Mouse (Mus musculus) neural tube, embryonic 13.5 days (tissue): ENCODE measurements around the gene Dync2li1. TPM values are rescaled to one million over a fixed set of nuclear protein-coding genes. Genes with fewer than 3 reads are reported as not detected.

Experiments
- ATAC-seq: fragments of 200-750 bp; cut with Nextera tagmentation; 2 replicates; pipeline ENCODE4 v1.8.0; 2017; ENCODE audit warnings: low read depth, mild to moderate bottlenecking, moderate TSS enrichment, moderate library complexity
- H3K27ac ChIP-seq: fragments of 300-500 bp; sonication (generic); replicated peaks from 2 replicates; pipeline ENCODE4 v1.5.1; 2015; ENCODE audit warnings: moderate library complexity, mild to moderate bottlenecking, inconsistent platforms
- H3K27me3 ChIP-seq: fragments of 300-500 bp; sonication (generic); 2 replicates; pipeline ENCODE4 v1.6.1; 2015; ENCODE audit warnings: mild to moderate bottlenecking, inconsistent platforms
- H3K36me3 ChIP-seq: fragments of 300-500 bp; sonication (generic); 2 replicates; pipeline ENCODE4 v1.6.1; 2015; ENCODE audit warnings: mild to moderate bottlenecking, inconsistent platforms
- H3K4me1 ChIP-seq: fragments of 300-500 bp; sonication (generic); replicated peaks from 2 replicates; pipeline ENCODE4 v1.6.1; 2015; ENCODE audit warnings: inconsistent platforms
- H3K4me2 ChIP-seq: fragments of 300-500 bp; sonication (generic); 2 replicates; pipeline ENCODE4 v1.6.1; 2015; ENCODE audit warnings: inconsistent platforms, mild to moderate bottlenecking, moderate library complexity
- H3K4me3 ChIP-seq: fragments of 300-500 bp; sonication (generic); 2 replicates; pipeline ENCODE4 v1.5.1; 2015; ENCODE audit warnings: mild to moderate bottlenecking, inconsistent platforms
- H3K9ac ChIP-seq: fragments of 300-500 bp; sonication (generic); 2 replicates; pipeline ENCODE4 v1.6.1; 2015; ENCODE audit warnings: moderate library complexity, mild to moderate bottlenecking, inconsistent platforms
- H3K9me3 ChIP-seq: fragments of 300-500 bp; sonication (generic); 2 replicates; pipeline ENCODE4 v1.6.1; 2016; ENCODE audit warnings: inconsistent platforms
- WGBS: fragments of 180-500 bp; shearing (Covaris S2); methylation state at CpG from one replicate; pipeline ENCODE4 v1.1.7; 2015; 5-methylcytosine and 5-hydroxymethylcytosine counted together
- polyA plus RNA-seq: library from polyadenylated mRNA; unstranded; fragments of >200 nt; fragmentation: Nextera tagmentation; extraction: Ambion mirVana; gene quantifications from 2 replicates; pipeline ENCODE4 v1.2.1, GENCODE M21; 2015

Dync2li1 gene
- polyA plus RNA-seq, 1 experiment from 2014 or later: 30.6 TPM

DNA sequence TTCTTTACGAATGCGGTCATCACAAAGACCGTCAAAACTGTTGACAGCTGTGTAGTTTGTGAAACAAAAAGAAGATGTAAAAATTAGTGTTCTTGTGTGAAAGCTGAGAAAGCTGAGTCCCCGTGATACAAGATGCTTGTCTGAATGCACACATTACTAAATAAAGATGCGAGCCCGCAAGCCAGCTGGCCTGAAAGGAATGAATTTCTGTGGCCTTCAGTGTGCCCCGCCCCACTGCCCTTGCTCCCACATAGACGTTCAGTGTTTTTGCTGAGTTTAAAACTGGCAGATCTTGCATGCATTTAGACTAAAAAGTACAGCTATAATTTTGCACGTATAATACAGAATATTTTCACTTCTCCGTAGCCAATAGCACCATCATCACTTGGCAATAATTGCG is 10.5 kb upstream of the Dync2li1 start:
- Histone ChIP-seq H3K9ac (no peak overlapping the region), H3K27ac (no peak overlapping the region), H3K27me3 (no peaks in the 10 kb centered on the region), H3K4me1 (peaks cover 4% of the 10 kb centered on the region; the same call in 1 of the 2 replicates), H3K4me2 (no peak overlapping the region), H3K4me3 (no peak overlapping the region), H3K36me3 (no peaks in the 10 kb centered on the region), H3K9me3 (no peaks in the 10 kb centered on the region)
- 88% methylated on average over 11 of the region's 11 CpGs for WGBS
- ATAC-seq: no peak

DNA sequence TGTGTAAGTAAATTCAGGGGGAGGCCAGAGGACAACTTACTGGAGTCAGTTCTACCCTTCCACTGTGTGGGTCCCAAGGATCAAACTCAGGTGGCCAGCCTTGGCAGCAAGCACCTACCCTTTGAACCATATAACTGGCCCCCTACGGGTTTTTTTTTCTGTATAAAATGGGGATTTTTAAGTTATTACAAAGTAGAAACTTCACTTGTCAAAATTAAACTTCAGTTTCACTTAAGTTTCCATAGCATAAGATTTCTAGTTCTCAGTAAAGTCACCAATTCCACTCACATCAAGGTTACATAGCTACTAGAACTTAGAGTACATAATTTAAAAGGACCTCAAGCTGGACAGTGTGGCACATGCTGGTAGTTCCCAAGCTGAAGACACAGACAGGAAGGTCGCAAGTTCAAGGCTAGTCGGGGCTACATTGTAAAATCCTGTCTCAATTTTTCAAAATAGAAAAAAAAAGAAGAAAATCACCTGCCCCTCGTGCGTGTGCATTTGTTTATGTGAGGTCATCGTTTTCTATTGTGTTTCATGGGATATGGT is 9.7 kb upstream of the Dync2li1 start:
- WGBS: 85% methylated on average over 6 of the region's 6 CpGs

DNA sequence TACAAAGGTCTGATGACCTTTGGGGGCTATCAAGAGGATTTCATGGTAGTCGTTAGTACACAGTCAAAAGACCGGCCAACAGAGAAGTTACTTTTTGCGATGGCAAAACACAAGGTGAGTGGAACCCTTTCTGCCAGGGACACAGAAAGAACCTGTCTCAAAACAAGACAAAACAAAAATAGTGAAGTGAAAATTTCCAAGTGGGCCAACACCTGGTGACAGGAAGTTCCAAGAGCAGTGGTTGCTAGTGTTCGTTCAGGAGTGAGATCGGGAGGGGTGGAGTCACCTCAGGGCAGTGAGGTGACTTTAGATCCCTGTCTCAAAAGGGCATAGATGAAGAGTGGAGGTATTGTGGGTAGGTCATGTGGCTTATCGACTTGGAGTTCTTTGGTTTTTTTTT is 8.3 kb upstream of the Dync2li1 start:
- no peak for ATAC-seq
- no peaks in the 10 kb centered on the region for H3K27me3 ChIP-seq
- no peaks in the 10 kb centered on the region for H3K4me1 ChIP-seq
- H3K9me3 ChIP-seq: no peaks in the 10 kb centered on the region
- H3K36me3 ChIP-seq: no peaks in the 10 kb centered on the region
- H3K4me2 ChIP-seq: no peak overlapping the region
- WGBS: 92% methylated on average over 6 of the region's 6 CpGs
- no peak overlapping the region for H3K27ac ChIP-seq
- H3K9ac ChIP-seq: no peak overlapping the region
- no peak overlapping the region for H3K4me3 ChIP-seq

More for the DNA sequence above, 9.7 kb upstream of the Dync2li1 start:
- no peak overlapping the region for H3K9ac ChIP-seq
- H3K4me1 ChIP-seq: peaks cover 4% of the 10 kb centered on the region; the same call in 1 of the 2 replicates
- H3K4me2 ChIP-seq: no peak overlapping the region
- H3K36me3 ChIP-seq: no peaks in the 10 kb centered on the region
- no peak for ATAC-seq
- H3K27me3 ChIP-seq: no peaks in the 10 kb centered on the region
- H3K27ac ChIP-seq: no peak overlapping the region
- no peaks in the 10 kb centered on the region for H3K9me3 ChIP-seq
- no peak overlapping the region for H3K4me3 ChIP-seq

DNA sequence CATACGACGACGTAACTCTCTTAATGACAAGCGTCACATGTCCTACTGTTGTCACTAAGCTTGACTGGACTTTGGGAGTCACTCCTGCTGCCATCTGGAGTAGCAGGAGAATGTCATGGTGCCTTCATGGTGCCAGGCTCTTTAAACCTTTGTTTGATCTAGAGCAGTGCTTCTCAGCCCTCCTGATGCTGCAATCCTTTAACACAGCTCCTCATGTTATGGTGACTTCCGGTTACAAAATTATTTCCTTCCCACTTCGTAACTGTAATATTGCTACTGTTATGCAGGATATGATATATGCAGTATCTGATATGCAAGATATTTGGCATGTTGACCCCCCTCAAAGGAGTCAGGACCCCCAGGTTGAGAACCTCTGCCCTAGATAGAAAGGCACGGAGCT is 7.2 kb upstream of the Dync2li1 start:
- 88% methylated on average over 7 of the region's 7 CpGs for WGBS
- Histone ChIP-seq H3K4me3 (no peak overlapping the region), H3K36me3 (no peaks in the 10 kb centered on the region), H3K9me3 (no peaks in the 10 kb centered on the region), H3K4me1 (no peaks in the 10 kb centered on the region), H3K27ac (no peak overlapping the region), H3K27me3 (no peaks in the 10 kb centered on the region), H3K4me2 (no peak overlapping the region), H3K9ac (no peak overlapping the region)
- ATAC-seq: no peak

DNA sequence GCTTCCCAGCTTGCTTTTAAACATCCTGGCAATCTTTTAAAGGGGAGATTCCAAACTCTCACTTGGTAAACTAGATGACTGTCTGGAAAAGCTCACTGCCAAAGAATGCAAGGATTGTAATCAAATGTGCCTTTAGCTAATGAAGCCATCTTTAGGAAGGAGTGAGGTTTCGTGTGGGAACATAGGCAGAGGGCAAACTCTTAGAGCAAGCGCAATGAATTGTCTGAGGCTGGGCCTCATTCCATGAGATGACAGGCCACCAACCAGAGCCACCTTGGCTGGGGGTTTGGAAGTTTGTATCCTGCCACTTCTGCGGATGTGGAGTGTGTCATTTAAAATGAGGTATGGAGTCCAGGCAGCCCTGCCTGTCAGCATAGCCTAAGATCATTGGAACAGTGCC is 6.2 kb upstream of the Dync2li1 start:
- 89% methylated on average over 3 of the region's 3 CpGs for WGBS
- no peak overlapping the region for H3K4me2 ChIP-seq
- H3K9me3 ChIP-seq: no peaks in the 10 kb centered on the region

DNA sequence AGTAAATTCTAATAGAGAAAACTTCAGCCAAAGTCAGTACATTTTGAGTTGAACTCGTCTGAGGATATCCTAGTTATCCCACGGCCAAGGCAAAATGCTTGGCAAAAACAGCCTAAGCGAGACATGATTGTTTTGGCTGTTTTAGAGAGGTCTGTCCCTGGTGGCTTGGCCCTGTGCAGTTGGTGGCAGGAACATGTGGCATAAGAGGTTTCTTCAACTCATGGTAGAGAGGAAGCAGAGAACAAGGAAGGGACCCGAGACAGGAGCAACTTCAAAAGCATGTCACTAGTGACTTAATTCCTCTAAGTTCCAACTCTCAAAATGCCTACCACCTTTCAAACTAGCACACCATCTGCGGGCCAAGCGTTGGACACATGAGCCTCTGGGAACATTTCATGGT is 5.7 kb upstream of the Dync2li1 start:
- H3K27me3 ChIP-seq: no peaks in the 10 kb centered on the region
- H3K4me3 ChIP-seq: no peak overlapping the region
- no peak overlapping the region for H3K9ac ChIP-seq
- ATAC-seq: no peak
- no peaks in the 10 kb centered on the region for H3K4me1 ChIP-seq
- WGBS: 89% methylated on average over 6 of the region's 6 CpGs
- H3K27ac ChIP-seq: no peak overlapping the region
- H3K36me3 ChIP-seq: no peaks in the 10 kb centered on the region
- H3K4me2 ChIP-seq: no peak overlapping the region
- no peaks in the 10 kb centered on the region for H3K9me3 ChIP-seq

More for the DNA sequence above, 6.2 kb upstream of the Dync2li1 start:
- H3K4me3 ChIP-seq: no peak overlapping the region
- no peak overlapping the region for H3K27ac ChIP-seq
- H3K36me3 ChIP-seq: no peaks in the 10 kb centered on the region
- no peaks in the 10 kb centered on the region for H3K4me1 ChIP-seq
- no peaks in the 10 kb centered on the region for H3K27me3 ChIP-seq
- no peak for ATAC-seq
- H3K9ac ChIP-seq: no peak overlapping the region

DNA sequence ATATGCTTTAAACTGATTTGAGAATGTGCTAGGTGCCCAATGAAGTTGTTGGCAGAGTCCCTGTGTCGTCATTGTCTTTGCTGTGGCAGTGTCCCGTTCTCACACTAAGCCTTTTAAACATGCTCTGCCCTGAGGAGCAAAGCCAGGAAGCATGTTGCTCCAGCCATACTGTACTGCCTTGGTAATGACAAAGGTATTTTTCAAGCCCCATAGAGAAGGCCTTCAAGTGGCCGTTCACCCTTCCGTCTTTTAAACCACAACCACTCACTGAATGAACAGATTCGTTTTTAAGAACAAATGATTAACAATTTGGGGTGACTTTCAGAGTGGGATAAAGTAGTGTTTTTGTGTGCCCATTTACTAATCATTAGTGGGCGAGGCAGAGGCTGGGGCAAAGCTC is 5.1 kb upstream of the Dync2li1 start:
- Histone ChIP-seq H3K9ac (no peak overlapping the region), H3K36me3 (no peaks in the 10 kb centered on the region), H3K27me3 (no peaks in the 10 kb centered on the region), H3K4me2 (no peak overlapping the region), H3K9me3 (no peaks in the 10 kb centered on the region), H3K27ac (no peak overlapping the region), H3K4me1 (no peaks in the 10 kb centered on the region), H3K4me3 (no peak overlapping the region)
- ATAC-seq: no peak
- WGBS: 81% methylated on average over 6 of the region's 6 CpGs

DNA sequence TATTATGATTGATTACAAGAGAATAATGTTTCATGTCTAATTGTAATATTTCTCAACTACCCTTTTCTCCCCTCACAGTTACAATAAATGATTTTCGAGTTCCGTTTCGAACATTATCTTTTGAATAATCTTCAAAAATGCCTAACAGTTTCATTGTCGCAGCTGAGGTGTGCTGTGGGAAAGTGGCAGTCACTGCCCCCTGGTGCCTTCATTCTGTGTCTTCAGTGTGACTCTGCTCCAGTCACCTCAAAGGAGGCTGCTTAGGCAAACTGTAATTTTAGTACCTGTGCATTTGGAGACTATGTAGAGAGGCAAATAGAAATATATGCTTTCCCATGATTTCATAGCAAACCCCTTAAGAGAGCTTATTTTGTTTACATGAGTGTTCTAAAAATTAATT is 4.3 kb upstream of the Dync2li1 start:
- Histone ChIP-seq H3K36me3 (no peaks in the 10 kb centered on the region), H3K4me2 (no peak overlapping the region), H3K27me3 (no peaks in the 10 kb centered on the region), H3K27ac (no peak overlapping the region), H3K9me3 (no peaks in the 10 kb centered on the region), H3K9ac (no peak overlapping the region), H3K4me1 (peaks cover 4% of the 10 kb centered on the region), H3K4me3 (no peak overlapping the region)
- 87% methylated on average over 4 of the region's 4 CpGs for WGBS
- ATAC-seq: no peak

DNA sequence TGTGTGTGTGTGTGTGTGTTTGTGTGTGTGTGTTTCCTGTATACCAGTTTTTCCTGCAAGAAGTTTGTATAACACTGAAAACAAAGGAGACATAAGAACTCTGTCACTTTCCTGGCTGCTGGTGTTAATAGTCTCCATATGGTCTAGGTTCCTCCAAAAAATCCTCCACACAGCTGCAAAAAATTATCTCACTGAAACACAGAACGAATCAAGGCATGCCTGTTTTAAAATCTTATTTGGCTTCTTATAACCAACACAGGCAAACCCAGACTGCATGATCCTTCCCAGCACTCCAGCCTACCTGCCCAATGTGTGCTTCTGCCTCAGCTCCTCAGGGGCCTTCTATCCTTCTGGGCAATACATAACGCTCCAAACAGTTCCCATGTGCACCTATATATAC is 3.4 kb upstream of the Dync2li1 start:
- H3K4me3 ChIP-seq: no peak overlapping the region
- WGBS: 74% methylated on average over 2 of the region's 2 CpGs
- no peaks in the 10 kb centered on the region for H3K9me3 ChIP-seq

DNA sequence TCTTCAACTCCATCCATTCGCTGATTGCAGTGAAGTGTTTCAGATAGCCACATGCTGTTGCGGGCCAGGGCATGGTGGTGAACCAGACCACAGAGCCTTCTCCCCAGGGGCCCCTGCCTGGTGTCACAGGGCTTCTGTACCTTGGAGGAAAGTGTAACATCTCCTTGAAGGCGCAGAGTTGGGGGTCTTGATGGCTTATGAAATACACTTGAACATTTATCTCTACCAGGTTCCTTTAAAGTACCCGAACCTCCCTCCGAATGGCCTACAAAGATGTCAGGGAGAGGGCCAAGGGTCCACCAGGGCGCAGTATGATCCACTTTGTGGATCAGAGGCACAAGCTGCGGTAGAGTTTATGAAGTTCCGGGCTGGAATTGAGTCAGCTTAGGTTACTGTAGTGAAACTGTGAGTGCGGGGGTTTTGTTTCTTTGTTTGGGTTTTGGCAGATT is 585 bp downstream of the Dync2li1 start:
- Histone ChIP-seq H3K9me3 (no peaks in the 10 kb centered on the region), H3K27me3 (no peaks in the 10 kb centered on the region), H3K4me1 (peaks cover 7% of the 10 kb centered on the region), H3K4me3 (peak overlapping the region; percentile 63), H3K9ac (peak overlapping the region; percentile 78), H3K27ac (no peak overlapping the region; the same call in 1 of the 2 replicates), H3K36me3 (no peaks in the 10 kb centered on the region), H3K4me2 (peak overlapping the region; percentile 64)
- WGBS: 37% methylated on average over 9 of the region's 9 CpGs
- ATAC-seq: peak; percentile 82

More for the DNA sequence above, 3.4 kb upstream of the Dync2li1 start:
- no peak overlapping the region for H3K27ac ChIP-seq
- no peak for ATAC-seq
- H3K4me2 ChIP-seq: no peak overlapping the region
- H3K4me1 ChIP-seq: peaks cover 7% of the 10 kb centered on the region
- H3K36me3 ChIP-seq: no peaks in the 10 kb centered on the region
- H3K27me3 ChIP-seq: no peaks in the 10 kb centered on the region
- no peak overlapping the region for H3K9ac ChIP-seq

DNA sequence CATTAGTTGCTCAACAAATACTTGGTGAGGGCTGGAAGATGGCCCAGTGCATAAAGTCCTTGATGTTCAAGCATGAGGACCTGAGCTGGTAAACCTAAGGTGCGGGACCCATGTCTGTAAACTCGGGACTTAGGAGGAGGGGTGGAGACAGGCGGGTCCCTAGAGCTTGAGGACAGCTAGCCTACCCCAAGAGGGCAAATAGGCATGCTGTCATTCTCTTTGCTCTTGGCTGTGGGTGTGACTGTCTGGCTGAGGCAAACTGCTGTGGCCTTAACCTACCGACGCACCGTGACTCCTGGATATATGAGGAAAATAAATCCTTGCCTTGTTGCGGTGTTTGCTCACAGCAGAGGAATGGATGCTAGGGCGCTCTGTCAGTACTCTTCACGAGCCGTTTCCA is 1.4 kb downstream of the Dync2li1 start:
- 85% methylated on average over 10 of the region's 10 CpGs for WGBS
- Histone ChIP-seq H3K27me3 (no peaks in the 10 kb centered on the region), H3K36me3 (no peaks in the 10 kb centered on the region), H3K9ac (no peak overlapping the region), H3K4me2 (no peak overlapping the region), H3K4me3 (no peak overlapping the region), H3K4me1 (peaks cover 7% of the 10 kb centered on the region), H3K9me3 (no peaks in the 10 kb centered on the region), H3K27ac (no peak overlapping the region)
- ATAC-seq: no peak

DNA sequence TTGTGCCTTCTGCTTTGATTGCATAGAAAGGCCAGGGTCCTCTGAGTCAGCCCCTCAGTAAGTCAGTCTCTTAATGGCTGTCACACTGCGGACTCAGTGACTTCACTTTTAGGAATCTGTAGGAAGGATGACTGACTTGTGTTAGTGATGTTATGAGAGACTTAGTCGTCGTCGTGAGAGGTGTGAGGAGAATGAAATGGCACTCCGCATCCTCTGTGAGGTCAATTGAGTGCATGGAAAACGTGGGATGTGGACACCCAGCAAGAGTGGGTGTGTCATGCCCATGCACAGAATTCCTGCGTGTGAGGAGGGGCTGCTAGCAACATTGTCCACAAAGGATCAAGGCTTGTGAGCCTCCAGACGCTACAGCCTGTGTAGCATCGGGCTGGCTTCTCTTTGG is 2.3 kb downstream of the Dync2li1 start:
- Histone ChIP-seq H3K4me3 (no peak overlapping the region), H3K9ac (no peak overlapping the region), H3K4me2 (no peak overlapping the region), H3K27me3 (no peaks in the 10 kb centered on the region), H3K36me3 (no peaks in the 10 kb centered on the region), H3K9me3 (no peaks in the 10 kb centered on the region), H3K4me1 (peaks cover 7% of the 10 kb centered on the region), H3K27ac (no peak overlapping the region)
- 86% methylated on average over 9 of the region's 9 CpGs for WGBS
- no peak for ATAC-seq

DNA sequence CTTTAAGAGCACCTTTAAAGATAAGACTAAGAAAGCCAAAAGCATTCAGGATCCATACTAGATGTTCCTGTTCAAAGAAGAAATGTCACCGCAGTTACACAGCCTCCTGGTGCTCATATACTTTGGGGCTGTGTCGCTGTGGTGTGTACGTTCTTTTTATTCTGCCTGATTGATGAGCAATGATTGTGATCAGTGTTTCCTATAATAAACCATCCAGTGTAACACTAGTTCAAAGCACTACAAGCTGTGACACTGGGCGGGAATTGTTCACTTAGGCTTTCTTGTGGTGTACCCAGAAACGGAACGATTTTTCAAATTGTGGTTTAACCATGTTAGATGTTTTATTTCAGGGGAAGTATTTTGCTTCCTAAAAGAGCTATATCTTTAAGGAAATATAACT is 5.5 kb downstream of the Dync2li1 start:
- H3K27ac ChIP-seq: no peak overlapping the region

More for the DNA sequence above, 5.5 kb downstream of the Dync2li1 start:
- ATAC-seq: no peak
- no peak overlapping the region for H3K4me2 ChIP-seq
- no peaks in the 10 kb centered on the region for H3K27me3 ChIP-seq
- H3K4me1 ChIP-seq: peaks cover 5% of the 10 kb centered on the region
- H3K9ac ChIP-seq: no peak overlapping the region
- H3K36me3 ChIP-seq: peaks cover 3% of the 10 kb centered on the region; the same call in 1 of the 2 replicates
- WGBS: 83% methylated on average over 6 of the region's 6 CpGs
- H3K9me3 ChIP-seq: no peaks in the 10 kb centered on the region
- no peak overlapping the region for H3K4me3 ChIP-seq
